Mouse (Mus musculus): ENCODE results near the gene Atp8a1. TPM values are rescaled to one million over a fixed set of nuclear protein-coding genes. Genes with fewer than 3 reads are reported as not detected.

The Atp8a1 gene
- total RNA-seq, 2 experiments from 2014 or later, result 170 to 193 TPM

GRCm38 (mm10) chr5:67688001-67688400 is 159.2 kb downstream of the Atp8a1 start:
- DNase-seq (ENCODE audit: low spot score in 2 of 2), result peak in 1 of 2 experiments; percentile 37

GRCm38 (mm10) chr5:67685906-67686305 is 161.3 kb downstream of the Atp8a1 start:
- DNase-seq (ENCODE audit: low spot score in 2 of 2), result no peak

GRCm38 (mm10) chr5:67685461-67685860 is 161.8 kb downstream of the Atp8a1 start:
- no peak for DNase-seq (ENCODE audit: low spot score in 2 of 2)

GRCm38 (mm10) chr5:67678819-67679218 is 168.4 kb downstream of the Atp8a1 start:
- no peak for DNase-seq (ENCODE audit: low spot score in 2 of 2)

- DNase-seq (ENCODE audit: low spot score in 2 of 2), result no peak
These were observed 174.2 kb downstream of the Atp8a1 start for GRCm38 (mm10) chr5:67673008-67673407.

- DNase-seq (ENCODE audit: low spot score in 2 of 2), result no peak
These were observed 177.1 kb downstream of the Atp8a1 start for GRCm38 (mm10) chr5:67670158-67670557.

- peak; percentile 26 to 61 for DNase-seq (ENCODE audit: low spot score in 2 of 2)
These were observed 177.8 kb downstream of the Atp8a1 start for GRCm38 (mm10) chr5:67669436-67669896.

- peak in 1 of 2 experiments; percentile 31 for DNase-seq (ENCODE audit: low spot score in 2 of 2)
These were observed 184.5 kb downstream of the Atp8a1 start for GRCm38 (mm10) chr5:67662715-67663114.

- no peak for DNase-seq (ENCODE audit: low spot score in 2 of 2)
These were observed 187.4 kb downstream of the Atp8a1 start for GRCm38 (mm10) chr5:67659864-67660263.

GRCm38 (mm10) chr5:67656821-67657259 is 190.4 kb downstream of the Atp8a1 start:
- DNase-seq (ENCODE audit: low spot score in 2 of 2), result no peak

GRCm38 (mm10) chr5:67655696-67656519 is 191.3 kb downstream of the Atp8a1 start:
- DNase-seq (ENCODE audit: low spot score in 2 of 2), result no peak

GRCm38 (mm10) chr5:67654572-67654971 is 192.7 kb downstream of the Atp8a1 start:
- no peak for DNase-seq (ENCODE audit: low spot score in 2 of 2)

- DNase-seq (ENCODE audit: low spot score in 2 of 2), result no peak
These were observed 193.7 kb downstream of the Atp8a1 start for GRCm38 (mm10) chr5:67653543-67653942.

GRCm38 (mm10) chr5:67652468-67652867 is 194.8 kb downstream of the Atp8a1 start:
- DNase-seq (ENCODE audit: low spot score in 2 of 2), result no peak

GRCm38 (mm10) chr5:67650021-67650420 is 197.2 kb downstream of the Atp8a1 start:
- DNase-seq (ENCODE audit: low spot score in 2 of 2), result no peak

GRCm38 (mm10) chr5:67649156-67649555 is 198.1 kb downstream of the Atp8a1 start:
- no peak for DNase-seq (ENCODE audit: low spot score in 2 of 2)

- DNase-seq (ENCODE audit: low spot score in 2 of 2), result peak in 1 of 2 experiments; percentile 30
These were observed 199.7 kb downstream of the Atp8a1 start for GRCm38 (mm10) chr5:67647568-67647967.

GRCm38 (mm10) chr5:67646756-67647529 is 200.3 kb downstream of the Atp8a1 start:
- peak in 1 of 2 experiments; percentile 78 for DNase-seq (ENCODE audit: low spot score in 2 of 2)

GRCm38 (mm10) chr5:67643537-67644255 is 203.5 kb downstream of the Atp8a1 start:
- DNase-seq (ENCODE audit: low spot score in 2 of 2), result peak in 1 of 2 experiments; percentile 30

- no peak for DNase-seq (ENCODE audit: low spot score in 2 of 2)
These were observed 205.7 kb downstream of the Atp8a1 start for GRCm38 (mm10) chr5:67641406-67642120.

Data from layer of hippocampus, adult 18-20 months (tissue).